Mouse (Mus musculus) embryonic facial prominence, embryonic 14.5 days (tissue): ENCODE measurements at regions not wholly inside any gene's neighbourhood (a gene's known extent, or its start where the extent isn't known, plus 50 kb on each side); places are given as distances from the start of the nearest gene placed in this dataset.
"Not testable (repeated sequence)": the region's sequence is repeated elsewhere in the genome, so short reads cannot be mapped to it uniquely, and the experiment has no call there.

Experiments used
- ATAC-seq: fragments of 200-750 bp; cut with Nextera tagmentation; 2 replicates; pipeline ENCODE4 v1.8.0; 2017; ENCODE audit warnings: low read depth, moderate number of reproducible peaks, moderate TSS enrichment
- DNase-seq: peaks from one replicate; pipeline ENCODE4 v3.0.0-alpha.2; 2015; ENCODE audit warnings: low spot score
- H3K27ac ChIP-seq: fragments of 300-500 bp; sonication (generic); replicated peaks from 2 replicates; pipeline ENCODE4 v1.5.1; 2014; ENCODE audit warnings: low read depth, mild to moderate bottlenecking, low read length, moderate library complexity
- H3K27me3 ChIP-seq: fragments of 300-500 bp; sonication (generic); replicated peaks from 2 replicates; pipeline ENCODE4 v1.6.1; 2014; ENCODE audit warnings: low read length; ENCODE audit not compliant: control insufficient read depth, insufficient read depth
- H3K36me3 ChIP-seq: fragments of 300-500 bp; sonication (generic); 2 replicates; pipeline ENCODE4 v1.6.1; 2014; ENCODE audit warnings: low read length, mixed read lengths; ENCODE audit not compliant: control insufficient read depth, insufficient read depth
- H3K4me1 ChIP-seq: fragments of 300-500 bp; sonication (generic); 2 replicates; pipeline ENCODE4 v1.6.1; 2014; ENCODE audit warnings: antibody characterized with exemption, low read length; ENCODE audit not compliant: control insufficient read depth, insufficient read depth
- H3K4me2 ChIP-seq: fragments of 300-500 bp; sonication (generic); 2 replicates; pipeline ENCODE4 v1.6.1; 2014; ENCODE audit warnings: low read depth, mild to moderate bottlenecking, low read length, moderate library complexity, mixed read lengths
- H3K4me3 ChIP-seq: fragments of 300-500 bp; sonication (generic); 2 replicates; pipeline ENCODE4 v1.5.1; 2014; ENCODE audit warnings: low read depth, mild to moderate bottlenecking, low read length
- H3K9ac ChIP-seq: fragments of 300-500 bp; sonication (generic); 2 replicates; pipeline ENCODE4 v1.6.1; 2014; ENCODE audit warnings: low read depth, mild to moderate bottlenecking, low read length, moderate library complexity, mixed read lengths
- H3K9me3 ChIP-seq: fragments of 300-500 bp; sonication (generic); 2 replicates; pipeline ENCODE4 v1.6.1; 2016; ENCODE audit warnings: low read length; ENCODE audit not compliant: control insufficient read depth
- WGBS: fragments of 180-500 bp; shearing (Covaris S2); extraction: QIAGEN DNeasy Blood & Tissue Kit; methylation state at CpG from one replicate; pipeline ENCODE4 v1.1.7; 2014; 5-methylcytosine and 5-hydroxymethylcytosine counted together

DNA sequence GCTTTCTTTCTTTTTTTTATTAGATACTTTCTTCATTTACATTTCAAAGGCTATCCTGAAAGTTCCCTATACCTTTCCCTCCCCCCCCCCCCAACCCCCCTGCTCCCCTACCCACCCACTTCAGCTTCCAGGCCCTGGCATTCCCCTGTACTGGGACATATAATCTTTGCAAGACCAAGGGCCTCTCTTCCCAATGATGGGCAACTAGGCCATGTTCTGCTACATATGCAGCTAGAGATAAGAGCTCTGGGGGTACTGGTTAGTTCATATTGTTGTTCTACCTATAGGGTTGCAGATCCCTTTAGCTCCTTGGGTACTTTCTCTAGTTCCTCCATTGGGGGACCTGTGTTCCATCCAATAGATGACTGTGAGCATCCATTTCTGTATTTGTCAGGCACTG lies 55.6 kb upstream of the Slc1a3 start:
- DNase-seq, H3K4me2 ChIP-seq, H3K27me3 ChIP-seq, H3K27ac ChIP-seq, H3K36me3 ChIP-seq, ATAC-seq, H3K4me3 ChIP-seq, H3K9me3 ChIP-seq, H3K4me1 ChIP-seq, H3K9ac ChIP-seq: not testable (repeated sequence)

DNA sequence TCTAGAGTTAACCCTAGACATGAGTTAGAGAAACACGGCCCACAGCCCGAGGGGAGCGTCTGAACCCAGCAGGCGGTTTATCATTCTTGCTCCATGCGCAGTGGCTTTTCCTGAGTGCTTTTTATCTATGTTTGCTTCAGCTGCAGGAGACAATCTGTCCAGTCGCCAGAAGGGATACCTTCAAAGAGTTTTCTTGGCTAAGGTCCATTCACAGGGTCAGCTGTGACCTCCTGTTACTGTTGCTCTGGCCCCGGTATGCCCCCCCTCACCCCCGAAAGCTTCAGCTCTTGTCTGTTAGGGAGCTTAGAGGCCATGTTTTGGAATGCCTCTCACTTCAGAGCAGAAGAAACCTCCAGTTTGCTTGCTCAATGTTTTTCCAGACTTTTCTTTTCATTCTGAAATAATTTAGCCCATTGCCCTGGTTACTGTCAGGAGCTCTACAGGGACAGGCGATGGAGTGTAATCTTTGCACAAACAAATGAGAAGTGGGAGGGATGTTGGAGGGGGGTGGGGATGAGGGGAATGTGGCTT lies 51.2 kb upstream of the Slc1a3 start:
- H3K9ac ChIP-seq, result no peak overlapping the region
- H3K4me1 ChIP-seq, result no peaks in the 10 kb centered on the region
- H3K4me2 ChIP-seq, result no peak overlapping the region
- H3K36me3 ChIP-seq, result no peaks in the 10 kb centered on the region
- ATAC-seq (no peak), DNase-seq (peak; percentile 31)
- 50% methylated on average over 9 of the region's 9 CpGs for WGBS
- no peaks in the 10 kb centered on the region for H3K27me3 ChIP-seq
- H3K9me3 ChIP-seq, result no peaks in the 10 kb centered on the region
- no peak overlapping the region; the same call in 1 of the 2 replicates for H3K27ac ChIP-seq
- no peak overlapping the region for H3K4me3 ChIP-seq

DNA sequence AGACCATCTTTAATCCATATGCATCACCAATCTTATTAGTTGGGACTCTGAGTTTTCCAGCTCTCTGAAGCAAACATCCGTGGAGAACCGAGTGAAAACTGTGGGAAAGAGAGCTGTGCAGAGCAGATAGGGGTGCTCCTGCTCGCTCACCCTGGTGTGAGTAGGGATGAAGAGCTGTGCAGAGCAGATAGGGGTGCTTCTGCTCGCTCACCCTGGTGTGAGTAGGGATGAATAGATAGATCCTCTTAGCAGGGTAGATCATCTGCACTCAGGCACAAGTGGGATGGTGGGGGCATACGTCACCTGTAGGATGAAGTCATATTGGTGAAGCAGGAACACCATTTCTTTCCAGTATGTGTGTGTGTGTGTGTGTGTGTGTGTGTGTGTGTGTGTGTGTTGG lies 50.6 kb upstream of the Slc1a3 start:
- no peak for DNase-seq
- ATAC-seq, result no peak
- H3K27me3 ChIP-seq, result no peaks in the 10 kb centered on the region
- no peak overlapping the region for H3K9ac ChIP-seq
- 91% methylated on average over 5 of the region's 5 CpGs for WGBS
- no peaks in the 10 kb centered on the region for H3K36me3 ChIP-seq
- H3K4me1 ChIP-seq, result no peaks in the 10 kb centered on the region
- H3K27ac ChIP-seq, result no peak overlapping the region
- H3K9me3 ChIP-seq, result no peaks in the 10 kb centered on the region
- H3K4me3 ChIP-seq, result no peak overlapping the region
- H3K4me2 ChIP-seq, result no peak overlapping the region
